Mouse (Mus musculus) lung, postnatal 0 days (tissue): Measurements from ENCODE around the gene Birc5.

Source experiments
- CTCF ChIP-seq: IDR thresholded peaks from 2 replicates; pipeline ENCODE4 v1.5.1; 2016; ENCODE audit warnings: antibody characterized with exemption, mild to moderate bottlenecking
- EP300 ChIP-seq: IDR thresholded peaks from 2 replicates; pipeline ENCODE4 v1.6.1; 2016; ENCODE audit warnings: antibody characterized with exemption, mild to moderate bottlenecking, control low read depth

DNA sequence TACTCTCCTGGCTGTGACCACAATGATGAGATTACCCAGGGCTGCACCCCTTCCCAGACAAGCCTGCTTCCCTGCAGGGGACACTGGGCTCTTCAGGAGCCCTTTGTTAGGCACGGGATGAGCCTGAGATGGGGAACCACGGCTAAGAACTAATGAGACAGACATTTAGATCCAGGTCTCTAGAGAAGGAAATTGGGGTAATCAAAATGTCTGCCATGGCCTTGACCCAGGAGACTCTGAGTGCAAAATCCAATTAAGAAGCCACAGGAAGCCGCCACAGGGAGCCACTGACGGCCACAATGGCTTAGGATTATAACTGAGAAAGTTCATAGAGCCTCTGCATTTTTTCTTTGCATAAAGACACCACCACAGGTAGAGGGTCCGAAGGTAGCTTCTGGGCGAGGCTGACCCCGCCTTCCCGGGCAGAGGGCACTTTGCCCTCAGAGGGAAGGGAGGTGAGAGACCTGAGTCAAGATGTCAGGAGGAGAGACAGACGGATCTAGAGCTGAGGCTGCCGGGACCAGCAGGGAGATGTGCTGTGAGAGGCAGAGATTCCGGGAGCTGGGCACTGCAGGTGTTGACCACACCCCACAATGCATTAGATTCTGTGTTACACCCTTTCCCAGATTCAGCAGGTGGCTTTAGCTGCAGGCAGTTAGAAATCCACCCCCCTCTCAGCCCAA is 14.3 kb downstream of the Birc5 start:
- TF ChIP-seq CTCF = no peak
- TF ChIP-seq EP300 = no peak
